Mouse (Mus musculus) stomach, embryonic 15.5 days (tissue): Measurements from ENCODE around the gene Fbn1. TPM values are rescaled to one million over a fixed set of nuclear protein-coding genes. Genes with fewer than 3 reads are reported as not detected.

Experiments used
- ATAC-seq: fragments of 200-750 bp; cut with Nextera tagmentation; 2 replicates; pipeline ENCODE4 v1.8.0; 2017; ENCODE audit warnings: low read depth, moderate number of reproducible peaks, moderate TSS enrichment; ENCODE audit not compliant: insufficient read depth, low FRiP score
- H3K27ac ChIP-seq: fragments of 300-500 bp; sonication (generic); 2 replicates; pipeline ENCODE4 v1.5.1; 2015; ENCODE audit warnings: mild to moderate bottlenecking, inconsistent platforms
- H3K27me3 ChIP-seq: fragments of 300-500 bp; sonication (generic); replicated peaks from 2 replicates; pipeline ENCODE4 v1.6.1; 2015; ENCODE audit warnings: inconsistent platforms
- H3K36me3 ChIP-seq: fragments of 300-500 bp; sonication (generic); 2 replicates; pipeline ENCODE4 v1.6.1; 2015; ENCODE audit warnings: inconsistent platforms
- H3K4me1 ChIP-seq: fragments of 300-500 bp; sonication (generic); 2 replicates; pipeline ENCODE4 v1.6.1; 2015; ENCODE audit warnings: inconsistent platforms
- H3K4me2 ChIP-seq: fragments of 300-500 bp; sonication (generic); 2 replicates; pipeline ENCODE4 v1.6.1; 2015; ENCODE audit warnings: mild to moderate bottlenecking, inconsistent platforms
- H3K4me3 ChIP-seq: fragments of 300-500 bp; sonication (generic); replicated peaks from 2 replicates; pipeline ENCODE4 v1.5.1; 2015; ENCODE audit warnings: inconsistent platforms
- H3K9ac ChIP-seq: fragments of 300-500 bp; sonication (generic); 2 replicates; pipeline ENCODE4 v1.6.1; 2015; ENCODE audit warnings: inconsistent platforms
- H3K9me3 ChIP-seq: fragments of 300-500 bp; sonication (generic); 2 replicates; pipeline ENCODE4 v1.6.1; 2016; ENCODE audit warnings: inconsistent platforms
- WGBS: fragments of 180-500 bp; shearing (Covaris S2); methylation state at CpG from one replicate; pipeline ENCODE4 v1.1.7; 2015; 5-methylcytosine and 5-hydroxymethylcytosine counted together
- polyA plus RNA-seq: library from polyadenylated mRNA; unstranded; fragments of >200 nt; fragmentation: Nextera tagmentation; extraction: Ambion mirVana; gene quantifications from 2 replicates; pipeline ENCODE4 v1.2.1, GENCODE M21; 2015

The Fbn1 gene
- polyA plus RNA-seq, 1 experiment from 2014 or later = 25.9 TPM

GRCm38 (mm10) chr2:125383273-125383641 lies 124.5 kb downstream of the Fbn1 start:
- Histone ChIP-seq H3K4me2 (no peak overlapping the region), H3K27ac (no peak overlapping the region), H3K4me1 (no peaks in the 10 kb centered on the region), H3K27me3 (no peaks in the 10 kb centered on the region), H3K4me3 (no peak overlapping the region), H3K9ac (no peak overlapping the region), H3K36me3 (peaks cover 3% of the 10 kb centered on the region; the same call in 1 of the 2 replicates), H3K9me3 (no peaks in the 10 kb centered on the region)
- WGBS = 81% methylated on average over 7 of the region's 7 CpGs
- ATAC-seq = no peak

- Histone ChIP-seq H3K36me3 (peaks cover 3% of the 10 kb centered on the region; the same call in 1 of the 2 replicates), H3K4me2 (no peak overlapping the region), H3K27ac (no peak overlapping the region), H3K9ac (no peak overlapping the region), H3K4me1 (no peaks in the 10 kb centered on the region), H3K9me3 (no peaks in the 10 kb centered on the region), H3K4me3 (no peak overlapping the region), H3K27me3 (no peaks in the 10 kb centered on the region)
- no peak for ATAC-seq
- 69% methylated on average over 7 of the region's 7 CpGs for whole genome bisulfite sequencing
Measured at GRCm38 (mm10) chr2:125382613-125383272, 125.0 kb downstream of the Fbn1 start.

- Histone ChIP-seq H3K9me3 (no peaks in the 10 kb centered on the region), H3K9ac (no peak overlapping the region), H3K36me3 (peaks cover 3% of the 10 kb centered on the region; the same call in 1 of the 2 replicates), H3K4me2 (no peak overlapping the region), H3K27ac (no peak overlapping the region), H3K27me3 (no peaks in the 10 kb centered on the region), H3K4me1 (no peaks in the 10 kb centered on the region), H3K4me3 (no peak overlapping the region)
- WGBS = 50% methylated on average over 2 of the region's 2 CpGs
- no peak for ATAC-seq
Measured at GRCm38 (mm10) chr2:125380086-125380485, 127.7 kb downstream of the Fbn1 start.

GRCm38 (mm10) chr2:125379206-125379605 lies 128.6 kb downstream of the Fbn1 start:
- Histone ChIP-seq H3K4me3 (no peak overlapping the region), H3K4me2 (no peak overlapping the region), H3K4me1 (no peaks in the 10 kb centered on the region), H3K27ac (no peak overlapping the region), H3K9ac (no peak overlapping the region), H3K9me3 (no peaks in the 10 kb centered on the region), H3K27me3 (no peaks in the 10 kb centered on the region), H3K36me3 (no peaks in the 10 kb centered on the region)
- no peak for ATAC-seq
- 83% methylated on average over 2 of the region's 2 CpGs for WGBS

- Histone ChIP-seq H3K4me1 (no peaks in the 10 kb centered on the region), H3K36me3 (no peaks in the 10 kb centered on the region), H3K4me3 (no peak overlapping the region), H3K9me3 (no peaks in the 10 kb centered on the region), H3K27me3 (no peaks in the 10 kb centered on the region), H3K4me2 (no peak overlapping the region), H3K9ac (no peak overlapping the region), H3K27ac (no peak overlapping the region)
- ATAC-seq = no peak
- WGBS = 81% methylated on average over 5 of the region's 5 CpGs
Measured at GRCm38 (mm10) chr2:125375926-125376325, 131.9 kb downstream of the Fbn1 start.

- 81% methylated on average over 10 of the region's 10 CpGs for WGBS
- Histone ChIP-seq H3K4me2 (no peak overlapping the region), H3K27ac (no peak overlapping the region), H3K27me3 (no peaks in the 10 kb centered on the region), H3K4me1 (no peaks in the 10 kb centered on the region), H3K36me3 (no peaks in the 10 kb centered on the region), H3K4me3 (no peak overlapping the region), H3K9ac (no peak overlapping the region), H3K9me3 (no peaks in the 10 kb centered on the region)
- no peak for ATAC-seq
Measured at GRCm38 (mm10) chr2:125375301-125375700, 132.5 kb downstream of the Fbn1 start.

- Histone ChIP-seq H3K4me3 (no peak overlapping the region), H3K9me3 (no peaks in the 10 kb centered on the region), H3K36me3 (0 out of 2 replicates have a peak, but pooled peaks cover 7% of the 10 kb centered on the region), H3K27ac (no peak overlapping the region), H3K4me1 (no peaks in the 10 kb centered on the region), H3K27me3 (no peaks in the 10 kb centered on the region), H3K9ac (no peak overlapping the region), H3K4me2 (no peak overlapping the region)
- no peak for ATAC-seq
- WGBS = 93% methylated on average over 8 of the region's 8 CpGs
Measured at GRCm38 (mm10) chr2:125369666-125370065, 138.1 kb downstream of the Fbn1 start.

- Histone ChIP-seq H3K27ac (peak overlapping the region; percentile 54; the same call in 1 of the 2 replicates), H3K4me2 (no peak overlapping the region), H3K9ac (no peak overlapping the region), H3K27me3 (no peaks in the 10 kb centered on the region), H3K4me1 (no peaks in the 10 kb centered on the region), H3K36me3 (peaks cover 7% of the 10 kb centered on the region; the same call in 1 of the 2 replicates), H3K4me3 (no peak overlapping the region), H3K9me3 (no peaks in the 10 kb centered on the region)
- no peak for ATAC-seq
- WGBS = 62% methylated on average over 4 of the region's 4 CpGs
Measured at GRCm38 (mm10) chr2:125368616-125369015, 139.2 kb downstream of the Fbn1 start.

GRCm38 (mm10) chr2:125361661-125362060 lies 146.1 kb downstream of the Fbn1 start:
- Histone ChIP-seq H3K27ac (no peak overlapping the region), H3K4me3 (no peak overlapping the region), H3K4me1 (no peaks in the 10 kb centered on the region), H3K4me2 (no peak overlapping the region), H3K9me3 (no peaks in the 10 kb centered on the region), H3K27me3 (no peaks in the 10 kb centered on the region), H3K36me3 (no peaks in the 10 kb centered on the region; the same call in 1 of the 2 replicates), H3K9ac (no peak overlapping the region)
- WGBS = 69% methylated on average over 4 of the region's 4 CpGs
- ATAC-seq = no peak

- no peak overlapping the region for H3K4me2 ChIP-seq
- no peak overlapping the region for H3K4me3 ChIP-seq
- H3K9ac ChIP-seq = no peak overlapping the region
- H3K27ac ChIP-seq = peak overlapping the region; percentile 68
- no peaks in the 10 kb centered on the region for H3K36me3 ChIP-seq
- no peaks in the 10 kb centered on the region for H3K27me3 ChIP-seq
- H3K4me1 ChIP-seq = peaks cover 4% of the 10 kb centered on the region; the same call in 1 of the 2 replicates
- ATAC-seq = no peak
- no peaks in the 10 kb centered on the region for H3K9me3 ChIP-seq
- WGBS = 34% methylated on average over 3 of the region's 3 CpGs
Measured at GRCm38 (mm10) chr2:125356486-125356885, 151.3 kb downstream of the Fbn1 start.

GRCm38 (mm10) chr2:125356068-125356467 lies 151.7 kb downstream of the Fbn1 start:
- Histone ChIP-seq H3K9ac (no peak overlapping the region), H3K9me3 (no peaks in the 10 kb centered on the region), H3K27me3 (no peaks in the 10 kb centered on the region), H3K36me3 (0 out of 2 replicates have a peak, but pooled peaks cover 2% of the 10 kb centered on the region), H3K27ac (peak overlapping the region; percentile 68), H3K4me1 (peaks cover 4% of the 10 kb centered on the region; the same call in 1 of the 2 replicates), H3K4me3 (no peak overlapping the region), H3K4me2 (no peak overlapping the region)
- WGBS = 69% methylated on average over 5 of the region's 5 CpGs
- ATAC-seq = no peak

- H3K9me3 ChIP-seq = no peaks in the 10 kb centered on the region
- H3K36me3 ChIP-seq = peaks cover 6% of the 10 kb centered on the region; the same call in 1 of the 2 replicates
- WGBS = 36% methylated on average over 11 of the region's 11 CpGs
- no peak overlapping the region for H3K4me2 ChIP-seq
- H3K9ac ChIP-seq = no peak overlapping the region
- no peak for ATAC-seq
- H3K4me3 ChIP-seq = no peak overlapping the region
- H3K27ac ChIP-seq = peak overlapping the region; percentile 72
- peaks cover 4% of the 10 kb centered on the region; the same call in 1 of the 2 replicates for H3K4me1 ChIP-seq
- H3K27me3 ChIP-seq = no peaks in the 10 kb centered on the region
Measured at GRCm38 (mm10) chr2:125355216-125355971, 152.4 kb downstream of the Fbn1 start.
